Mouse (Mus musculus): ENCODE results near the gene Phykpl.
A peak's percentile ranks its signal among the peaks of the same experiment; 100 is the strongest.

The Phykpl gene

DNA sequence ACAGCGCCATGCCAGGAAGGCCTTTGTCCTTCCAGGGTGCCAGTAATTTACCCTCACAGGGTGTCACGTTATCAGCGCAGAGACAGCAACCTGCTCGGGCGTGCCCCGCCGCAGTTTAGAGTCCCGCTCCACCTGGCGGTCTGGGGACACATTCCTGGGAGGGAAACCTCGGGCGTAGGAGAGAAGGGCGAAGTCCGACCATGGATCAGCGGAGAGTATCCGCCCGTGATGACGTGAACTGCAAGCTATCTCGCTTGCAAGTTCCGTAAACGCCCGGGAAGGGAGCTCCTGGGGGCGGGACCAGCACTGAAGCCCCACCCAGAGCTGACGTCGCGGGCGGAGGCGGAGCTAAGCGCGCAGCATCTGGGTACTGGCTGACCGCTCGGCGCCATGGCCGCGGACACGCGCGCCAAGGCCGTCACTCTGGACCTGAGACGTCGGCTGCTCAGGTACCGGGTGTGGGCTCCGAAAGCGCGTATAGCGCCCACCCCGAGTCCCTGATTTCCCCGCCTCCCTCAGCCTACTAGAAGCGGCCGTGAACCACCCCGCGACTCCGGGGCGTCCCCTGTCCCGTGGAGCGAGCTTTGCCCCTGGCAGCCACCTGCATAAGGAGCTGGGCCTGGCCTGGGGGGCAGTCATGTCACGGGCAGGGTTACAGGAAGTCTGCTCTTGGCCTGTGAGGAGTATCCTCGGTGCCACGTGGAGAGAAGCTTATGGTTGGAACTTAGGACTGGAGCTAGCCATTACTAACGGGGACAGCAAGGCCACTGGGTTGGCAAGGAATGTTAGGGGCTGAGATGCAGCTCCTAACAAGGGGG is at the start of gene Phykpl:
TSS of gene Phykpl (plus strand) at position 327 of the 818 bp plus-strand sequence.
- no peak for TF ChIP-seq CTCF (conservative IDR thresholded peaks at IDR 0.05; ENCODE audit: low read length)
- no peak for TF ChIP-seq POU5F1 (IDR thresholded peaks at IDR 0.05; ENCODE audit: borderline replicate concordance, low read length)

DNA sequence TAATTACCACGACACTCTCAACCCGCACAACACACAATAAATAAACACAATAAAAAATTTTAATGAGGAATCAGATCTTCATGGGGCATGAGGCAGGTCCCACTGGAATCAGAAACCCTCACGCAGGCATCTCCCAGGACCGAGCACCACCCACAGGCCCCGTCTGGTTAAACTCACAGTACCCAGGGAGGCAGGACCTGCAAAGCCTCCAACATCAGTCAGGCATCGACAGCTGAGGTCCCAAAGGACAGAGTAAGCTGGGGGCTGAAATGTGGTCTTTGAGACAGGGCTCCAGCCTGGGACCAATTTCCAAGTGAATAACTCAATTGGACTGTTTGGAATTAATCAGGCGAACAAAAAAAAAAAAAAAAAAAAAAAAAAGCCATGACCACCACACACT is 46.2 kb upstream of the Phykpl start:
- Histone ChIP-seq H3K4me3 (replicated peaks; ENCODE audit: low read length) (no peak overlapping the region), H3K4me1 (replicated peaks; ENCODE audit: low read depth, low read length) (peaks cover 21% of the 10 kb centered on the region), H3K36me3 (ENCODE audit: insufficient read depth, low read length) (no peaks in the 10 kb centered on the region), H3K27me3 (ENCODE audit: insufficient read depth, low read length) (no peaks in the 10 kb centered on the region; the same call in 1 of the 2 replicates), H3K9me3 (ENCODE audit: low read length) (no peaks in the 10 kb centered on the region)
- TF ChIP-seq NANOG (IDR thresholded peaks at IDR 0.05; ENCODE audit: borderline replicate concordance, low read length) = no peak
- no peak for TF ChIP-seq CTCF (conservative IDR thresholded peaks at IDR 0.05; ENCODE audit: low read length)
- no peak for TF ChIP-seq POU5F1 (IDR thresholded peaks at IDR 0.05; ENCODE audit: borderline replicate concordance, low read length)

More for the DNA sequence above, at the start of gene Phykpl:
- H3K4me3 ChIP-seq (replicated peaks; ENCODE audit: low read length) = peak within 1 kb of the TSS; percentile 98
- peaks cover 41% of the 10 kb centered on the region for H3K36me3 ChIP-seq (ENCODE audit: insufficient read depth, low read length)
- no peaks in the 10 kb centered on the region for H3K9me3 ChIP-seq (ENCODE audit: low read length)
- H3K27me3 ChIP-seq (ENCODE audit: insufficient read depth, low read length) = peaks cover 3% of the 10 kb centered on the region; the same call in 1 of the 2 replicates
- peaks cover 47% of the 10 kb centered on the region for H3K4me1 ChIP-seq (replicated peaks; ENCODE audit: low read depth, low read length)

DNA sequence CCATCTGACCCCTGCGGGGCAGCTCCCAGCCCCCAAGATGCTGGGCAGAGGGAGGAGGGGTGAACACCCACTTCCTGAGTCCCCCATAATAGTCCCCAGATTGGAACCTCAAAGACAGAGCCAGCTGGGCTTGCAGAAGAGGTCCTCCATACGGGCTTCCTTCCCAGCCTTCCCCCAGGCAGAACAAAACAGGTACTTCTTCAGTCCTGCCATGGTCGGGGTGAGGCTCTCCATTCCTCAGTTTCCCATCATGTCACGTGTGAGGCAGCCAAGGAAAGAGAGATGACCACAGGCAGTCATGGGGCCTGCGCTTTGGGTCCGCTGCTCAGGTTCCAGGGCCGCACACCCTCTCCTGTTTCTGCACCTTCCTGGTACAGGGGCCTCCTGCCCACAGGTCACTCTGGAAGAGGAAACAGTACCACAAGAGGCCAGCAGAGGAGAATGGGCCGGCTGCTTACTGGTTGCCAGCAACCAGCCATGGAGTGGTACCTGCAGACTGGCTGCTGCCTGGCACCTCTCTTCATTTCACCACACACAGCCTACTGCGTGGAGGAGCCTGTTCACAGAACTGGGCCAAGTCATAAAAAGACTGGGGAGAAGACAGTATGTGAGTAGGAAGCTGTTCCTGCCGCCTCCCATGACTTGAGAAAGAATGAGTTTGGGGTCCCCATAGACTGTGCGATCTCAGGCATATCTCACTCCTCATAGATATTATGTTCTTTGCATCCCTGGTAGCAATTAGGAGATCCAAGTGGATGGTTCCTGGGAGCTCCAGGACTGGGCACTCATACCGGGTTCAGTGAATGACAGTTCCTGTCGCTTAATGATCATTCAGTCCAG is 45.4 kb upstream of the Phykpl start:
- TF ChIP-seq CTCF (conservative IDR thresholded peaks at IDR 0.05; ENCODE audit: low read length) (no peak), POU5F1 (IDR thresholded peaks at IDR 0.05; ENCODE audit: borderline replicate concordance, low read length) (no peak), NANOG (IDR thresholded peaks at IDR 0.05; ENCODE audit: borderline replicate concordance, low read length) (no peak)
- peak overlapping the region; percentile 20; the same call in 1 of the 2 replicates for H3K4me3 ChIP-seq (replicated peaks; ENCODE audit: low read length)
- no peaks in the 10 kb centered on the region; the same call in 1 of the 2 replicates for H3K27me3 ChIP-seq (ENCODE audit: insufficient read depth, low read length)
- H3K9me3 ChIP-seq (ENCODE audit: low read length) = no peaks in the 10 kb centered on the region
- H3K4me1 ChIP-seq (replicated peaks; ENCODE audit: low read depth, low read length) = peaks cover 21% of the 10 kb centered on the region
- H3K36me3 ChIP-seq (ENCODE audit: insufficient read depth, low read length) = no peaks in the 10 kb centered on the region

DNA sequence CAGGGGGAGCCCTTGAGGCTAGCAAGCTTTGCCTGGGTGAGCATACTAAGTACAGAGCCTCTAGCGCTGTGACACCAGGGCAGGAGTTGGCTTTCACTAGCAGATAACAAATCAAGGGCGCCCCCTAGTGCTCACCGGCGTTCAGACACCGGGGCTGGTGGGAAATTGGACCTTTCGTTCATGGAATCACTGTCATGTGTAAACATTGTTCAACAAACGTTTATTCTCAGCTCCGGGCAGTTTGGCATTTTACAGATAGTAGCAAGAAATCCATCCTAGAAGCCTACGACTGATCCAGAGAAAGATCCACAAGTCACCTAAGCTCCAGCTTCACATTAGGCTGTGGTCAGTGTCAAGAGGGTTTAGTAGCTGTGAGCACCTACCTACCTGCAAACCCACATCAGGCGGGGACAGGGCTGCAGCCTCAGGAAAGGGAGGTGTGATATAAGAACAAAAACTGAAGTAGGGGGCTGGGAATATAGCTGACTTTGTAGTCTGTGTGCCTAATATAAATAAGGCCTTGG is 44.7 kb upstream of the Phykpl start:
- Histone ChIP-seq H3K27me3 (ENCODE audit: insufficient read depth, low read length) (no peaks in the 10 kb centered on the region; the same call in 1 of the 2 replicates), H3K9me3 (ENCODE audit: low read length) (no peaks in the 10 kb centered on the region), H3K36me3 (ENCODE audit: insufficient read depth, low read length) (no peaks in the 10 kb centered on the region), H3K4me1 (replicated peaks; ENCODE audit: low read depth, low read length) (peaks cover 17% of the 10 kb centered on the region), H3K4me3 (replicated peaks; ENCODE audit: low read length) (no peak overlapping the region)
- no peak for TF ChIP-seq POU5F1 (IDR thresholded peaks at IDR 0.05; ENCODE audit: borderline replicate concordance, low read length)
- peak; percentile 88 for TF ChIP-seq CTCF (conservative IDR thresholded peaks at IDR 0.05; ENCODE audit: low read length)

DNA sequence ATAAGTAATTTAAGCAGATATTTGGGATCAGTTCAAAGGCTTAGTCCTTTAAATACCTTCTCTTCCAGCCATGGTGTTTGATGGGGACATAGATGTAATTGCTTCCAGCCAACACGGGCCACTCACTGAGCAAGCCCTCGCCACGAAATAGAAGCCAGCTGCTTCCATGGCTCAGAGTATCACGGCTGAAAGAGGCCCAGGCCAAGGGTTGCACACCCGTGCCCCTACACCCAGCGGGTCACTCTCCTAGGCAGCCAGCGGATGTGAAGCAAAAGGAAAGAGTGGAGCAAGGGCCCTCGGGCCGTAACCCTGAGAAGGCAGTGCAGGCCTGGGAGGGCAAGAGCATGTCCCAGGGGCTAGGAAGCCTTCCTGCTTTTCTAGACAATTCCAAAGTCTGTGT is 42.1 kb upstream of the Phykpl start:
- H3K9me3 ChIP-seq (ENCODE audit: low read length) = no peaks in the 10 kb centered on the region
- no peaks in the 10 kb centered on the region for H3K36me3 ChIP-seq (ENCODE audit: insufficient read depth, low read length)
- TF ChIP-seq NANOG (IDR thresholded peaks at IDR 0.05; ENCODE audit: borderline replicate concordance, low read length) (no peak), POU5F1 (IDR thresholded peaks at IDR 0.05; ENCODE audit: borderline replicate concordance, low read length) (no peak), CTCF (conservative IDR thresholded peaks at IDR 0.05; ENCODE audit: low read length) (no peak)
- peaks cover 14% of the 10 kb centered on the region for H3K4me1 ChIP-seq (replicated peaks; ENCODE audit: low read depth, low read length)
- no peaks in the 10 kb centered on the region for H3K27me3 ChIP-seq (ENCODE audit: insufficient read depth, low read length)
- H3K4me3 ChIP-seq (replicated peaks; ENCODE audit: low read length) = no peak overlapping the region

DNA sequence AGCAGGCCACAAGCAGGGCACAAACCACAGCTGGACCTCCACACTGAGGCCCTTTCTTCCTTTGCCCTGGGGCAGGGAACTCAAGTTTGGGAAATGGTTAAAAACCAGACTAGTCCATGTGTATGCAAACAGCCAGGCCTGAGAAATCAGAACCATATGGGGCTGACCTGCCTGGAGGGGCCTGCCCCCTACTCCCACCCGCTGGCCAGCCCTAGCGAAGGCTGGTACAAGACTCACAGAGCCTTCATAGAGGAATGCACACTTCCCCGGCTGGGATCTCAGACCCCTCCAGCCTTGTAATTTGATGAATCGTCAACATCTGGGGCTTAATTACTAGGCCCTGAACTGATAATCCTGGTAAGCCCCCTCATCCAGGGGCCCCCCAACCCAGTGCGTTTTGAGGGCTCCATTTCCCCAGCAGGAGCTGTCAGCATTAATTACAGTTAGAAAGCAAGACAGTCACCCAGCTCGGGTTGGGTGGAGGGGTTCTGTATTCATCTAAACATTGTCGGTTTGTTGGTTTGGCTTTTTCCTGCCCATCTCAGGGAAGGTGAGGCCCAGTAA is 41.0 kb upstream of the Phykpl start:
- no peak for TF ChIP-seq NANOG (IDR thresholded peaks at IDR 0.05; ENCODE audit: borderline replicate concordance, low read length)
- TF ChIP-seq POU5F1 (IDR thresholded peaks at IDR 0.05; ENCODE audit: borderline replicate concordance, low read length) = no peak
- TF ChIP-seq CTCF (conservative IDR thresholded peaks at IDR 0.05; ENCODE audit: low read length) = no peak
- no peaks in the 10 kb centered on the region for H3K9me3 ChIP-seq (ENCODE audit: low read length)

DNA sequence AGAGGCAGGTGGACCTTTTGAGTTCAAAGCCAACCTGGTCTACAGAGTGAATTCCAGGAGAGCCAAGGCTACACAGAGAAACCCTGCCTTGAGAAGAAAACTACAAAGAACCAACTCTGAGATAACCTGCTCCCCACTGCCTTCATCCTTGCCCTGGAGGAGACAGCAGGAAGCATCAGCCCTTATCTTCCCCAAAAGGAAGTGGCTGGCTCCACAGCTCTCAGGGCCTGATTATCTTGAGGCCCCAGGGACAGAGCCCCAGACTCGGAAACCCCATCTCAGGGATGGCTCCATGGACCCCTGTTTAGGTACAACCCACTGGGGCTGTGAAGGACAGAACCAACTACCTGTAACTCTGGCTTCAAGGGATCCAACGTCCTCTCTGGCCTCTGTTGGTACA is 40.1 kb upstream of the Phykpl start:
- Histone ChIP-seq H3K9me3 (ENCODE audit: low read length) (no peaks in the 10 kb centered on the region), H3K4me3 (replicated peaks; ENCODE audit: low read length) (no peak overlapping the region), H3K36me3 (ENCODE audit: insufficient read depth, low read length) (no peaks in the 10 kb centered on the region), H3K27me3 (ENCODE audit: insufficient read depth, low read length) (no peaks in the 10 kb centered on the region), H3K4me1 (replicated peaks; ENCODE audit: low read depth, low read length) (0 out of 2 replicates have a peak, but pooled peaks cover 3% of the 10 kb centered on the region)
- TF ChIP-seq CTCF (conservative IDR thresholded peaks at IDR 0.05; ENCODE audit: low read length) (no peak), NANOG (IDR thresholded peaks at IDR 0.05; ENCODE audit: borderline replicate concordance, low read length) (no peak), POU5F1 (IDR thresholded peaks at IDR 0.05; ENCODE audit: borderline replicate concordance, low read length) (no peak)

More for the DNA sequence above, 41.0 kb upstream of the Phykpl start:
- Histone ChIP-seq H3K4me3 (replicated peaks; ENCODE audit: low read length) (no peak overlapping the region), H3K36me3 (ENCODE audit: insufficient read depth, low read length) (no peaks in the 10 kb centered on the region), H3K27me3 (ENCODE audit: insufficient read depth, low read length) (no peaks in the 10 kb centered on the region), H3K4me1 (replicated peaks; ENCODE audit: low read depth, low read length) (peaks cover 10% of the 10 kb centered on the region)

DNA sequence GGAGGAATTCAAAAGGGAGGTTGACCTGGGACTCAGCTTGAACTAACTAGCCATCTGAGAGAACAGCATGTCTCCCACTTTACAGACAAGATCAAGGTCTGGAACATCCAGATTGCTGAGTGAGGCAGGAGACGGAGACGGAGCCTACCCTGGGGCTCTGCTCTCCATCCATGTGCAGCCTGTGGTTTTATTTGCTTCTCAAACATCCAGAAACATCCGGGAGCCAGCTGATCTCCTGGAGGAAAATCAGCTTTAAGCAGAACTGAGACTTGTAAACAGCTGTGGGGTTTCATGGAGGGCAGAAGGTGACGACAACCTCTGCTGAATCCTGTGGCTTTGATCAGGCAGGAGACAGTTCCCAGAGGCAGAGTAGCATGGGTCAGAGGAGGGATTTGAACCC is 38.7 kb upstream of the Phykpl start:
- TF ChIP-seq POU5F1 (IDR thresholded peaks at IDR 0.05; ENCODE audit: borderline replicate concordance, low read length) (no peak), NANOG (IDR thresholded peaks at IDR 0.05; ENCODE audit: borderline replicate concordance, low read length) (no peak), CTCF (conservative IDR thresholded peaks at IDR 0.05; ENCODE audit: low read length) (no peak)
- no peaks in the 10 kb centered on the region for H3K9me3 ChIP-seq (ENCODE audit: low read length)

More for the DNA sequence above, 38.7 kb upstream of the Phykpl start:
- no peaks in the 10 kb centered on the region for H3K36me3 ChIP-seq (ENCODE audit: insufficient read depth, low read length)
- no peaks in the 10 kb centered on the region for H3K27me3 ChIP-seq (ENCODE audit: insufficient read depth, low read length)
- no peaks in the 10 kb centered on the region for H3K4me1 ChIP-seq (replicated peaks; ENCODE audit: low read depth, low read length)
- no peak overlapping the region for H3K4me3 ChIP-seq (replicated peaks; ENCODE audit: low read length)
